Mouse (Mus musculus) bone marrow, adult 2 months (tissue): Measurements from ENCODE around the gene Itga5.

Experiments
- CTCF ChIP-seq: fragments of 200-500 bp; IDR thresholded peaks from 2 replicates; pipeline ENCODE4 v1.5.1; 2011; ENCODE audit warnings: low read length, control low read depth; ENCODE audit not compliant: control insufficient read depth, insufficient read depth
- POLR2A ChIP-seq: fragments of 200-500 bp; IDR thresholded peaks from 2 replicates; pipeline ENCODE4 v1.6.1; 2011; ENCODE audit warnings: low read depth, mild to moderate bottlenecking, control low read depth, low read length, borderline replicate concordance; ENCODE audit not compliant: control insufficient read depth

GRCm38 (mm10) chr15:103343556-103343955 is 23.0 kb downstream of the Itga5 start:
- TF ChIP-seq CTCF (no peak), POLR2A (no peak)
